Comparison of ENCODE assay signal across 28 mouse cellular contexts in genomic region chrX:138478488-138478887, GRCm38 (mm10).
DNase-seq lines count a peak whose midpoint lies in the region; ATAC-seq and TF ChIP-seq lines count a peak whose summit lies in the region.
"Had no signal": no experiment of that assay in that cellular context is flagged by ENCODE, and none has a peak within 500 bp of the region (broad histone marks: within the 10 kb centered on the region; RNA-seq: fewer than 3 reads in every experiment).

No protein-coding gene starts in this region.

- 0 out of 2 replicates have a peak, but pooled peaks cover 4% of the 10 kb centered on the region for H3K27me3 ChIP-seq in embryonic facial prominence, embryonic 14.5 days (replicated peaks; ENCODE audit: control insufficient read depth, insufficient read depth, low read length)
- peaks cover 13% of the 10 kb centered on the region for H3K27me3 ChIP-seq in embryonic facial prominence, embryonic 10.5 days (replicated peaks; ENCODE audit: low read depth, poor library complexity, severe bottlenecking)
- H3K27me3 ChIP-seq in limb, embryonic 14.5 days (ENCODE audit: control insufficient read depth, insufficient read depth, low read length), result no peaks in the 10 kb centered on the region
- H3K27me3 ChIP-seq in limb, embryonic 10.5 days (ENCODE audit: low read depth, poor library complexity, severe bottlenecking), result peaks cover 16% of the 10 kb centered on the region
- H3K27me3 ChIP-seq: CH12.LX; embryonic facial prominence, embryonic 12.5 days; embryonic facial prominence, embryonic 15.5 days; forebrain, embryonic 12.5 days had no signal

- no peak overlapping the region for H3K27ac ChIP-seq in embryonic facial prominence, embryonic 14.5 days (replicated peaks; ENCODE audit: low read depth, low read length)
- no peak overlapping the region for H3K27ac ChIP-seq in embryonic facial prominence, embryonic 10.5 days (replicated peaks)
- H3K27ac ChIP-seq in limb, embryonic 14.5 days (replicated peaks; ENCODE audit: low read depth, low read length), result no peak overlapping the region
- no peak overlapping the region for H3K27ac ChIP-seq in limb, embryonic 10.5 days
- H3K27ac ChIP-seq: embryonic facial prominence, embryonic 12.5 days; embryonic facial prominence, embryonic 15.5 days; forebrain, embryonic 10.5 days; forebrain, embryonic 12.5 days had no signal

- H3K9ac ChIP-seq in embryonic facial prominence, embryonic 14.5 days (ENCODE audit: low read depth, low read length), result no peak overlapping the region
- no peak overlapping the region for H3K9ac ChIP-seq in limb, embryonic 14.5 days (ENCODE audit: low read depth, low read length, severe bottlenecking)
- H3K9ac ChIP-seq: embryonic facial prominence, embryonic 12.5 days; embryonic facial prominence, embryonic 15.5 days; forebrain, embryonic 12.5 days had no signal

- peak; percentile 51 for DNase-seq in embryonic facial prominence, embryonic 14.5 days (ENCODE audit: low spot score)
- no peak for DNase-seq in embryonic facial prominence, embryonic 10.5 days (ENCODE audit: low spot score)
- peak; percentile 37 for DNase-seq in limb, embryonic 14.5 days (ENCODE audit: low spot score)
- no peak for DNase-seq in limb, embryonic 10.5 days (ENCODE audit: low spot score)
- DNase-seq in gastrocnemius, postnatal 14 days, result no peak
- DNase-seq: adrenal gland, adult 8-10 months; adrenal gland, postnatal 14 days; adrenal gland, postnatal 36 days; B cell, adult 2 months; cerebellum, adult 11 months; cerebellum, adult 18-20 months; cerebellum, adult 8-10 months; cerebellum, adult 9-11 months; cerebellum, postnatal 14 days; cerebellum, postnatal 36 days; embryo, embryonic 11 days had no signal

- WGBS in embryonic facial prominence, embryonic 14.5 days, result 66% methylated on average over 3 of the region's 3 CpGs
- 85% methylated on average over 3 of the region's 3 CpGs for WGBS in embryonic facial prominence, embryonic 10.5 days
- WGBS in limb, embryonic 14.5 days, result 73% methylated on average over 3 of the region's 3 CpGs
- 84% methylated on average over 3 of the region's 3 CpGs for WGBS in limb, embryonic 10.5 days

- no peaks in the 10 kb centered on the region for H3K4me1 ChIP-seq in embryonic facial prominence, embryonic 14.5 days (ENCODE audit: control insufficient read depth, insufficient read depth, low read length)
- no peaks in the 10 kb centered on the region for H3K4me1 ChIP-seq in embryonic facial prominence, embryonic 10.5 days
- no peaks in the 10 kb centered on the region for H3K4me1 ChIP-seq in limb, embryonic 14.5 days (ENCODE audit: control insufficient read depth, insufficient read depth, low read length)
- H3K4me1 ChIP-seq in limb, embryonic 10.5 days, result no peaks in the 10 kb centered on the region
- H3K4me1 ChIP-seq: embryonic facial prominence, embryonic 12.5 days; embryonic facial prominence, embryonic 15.5 days; forebrain, embryonic 10.5 days; forebrain, embryonic 12.5 days had no signal

- no peak overlapping the region for H3K4me3 ChIP-seq in embryonic facial prominence, embryonic 14.5 days (ENCODE audit: low read depth, low read length)
- no peak overlapping the region for H3K4me3 ChIP-seq in embryonic facial prominence, embryonic 10.5 days
- no peak overlapping the region for H3K4me3 ChIP-seq in limb, embryonic 14.5 days (replicated peaks; ENCODE audit: low read length)
- no peak overlapping the region for H3K4me3 ChIP-seq in limb, embryonic 10.5 days
- H3K4me3 ChIP-seq: embryonic facial prominence, embryonic 12.5 days; embryonic facial prominence, embryonic 15.5 days; erythroblast, embryonic 14.5 days; forebrain, embryonic 10.5 days; forebrain, embryonic 12.5 days had no signal

- TF ChIP-seq POLR2A in limb, embryonic 14.5 days (IDR thresholded peaks at IDR 0.05; ENCODE audit: borderline replicate concordance, extremely low read depth, insufficient read depth, insufficient read length), result no peak

- no peak overlapping the region for H3K4me2 ChIP-seq in embryonic facial prominence, embryonic 14.5 days (ENCODE audit: low read depth, low read length)
- no peak overlapping the region for H3K4me2 ChIP-seq in limb, embryonic 14.5 days (replicated peaks; ENCODE audit: low read depth, low read length, severe bottlenecking)
- H3K4me2 ChIP-seq: embryonic facial prominence, embryonic 12.5 days; embryonic facial prominence, embryonic 15.5 days; forebrain, embryonic 12.5 days had no signal

- no peaks in the 10 kb centered on the region for H3K36me3 ChIP-seq in embryonic facial prominence, embryonic 14.5 days (ENCODE audit: control insufficient read depth, insufficient read depth, low read length)
- no peaks in the 10 kb centered on the region for H3K36me3 ChIP-seq in embryonic facial prominence, embryonic 10.5 days (replicated peaks)
- H3K36me3 ChIP-seq in limb, embryonic 14.5 days (ENCODE audit: control insufficient read depth, insufficient read depth, low read length), result no peaks in the 10 kb centered on the region
- no peaks in the 10 kb centered on the region for H3K36me3 ChIP-seq in limb, embryonic 10.5 days
- H3K36me3 ChIP-seq: embryonic facial prominence, embryonic 12.5 days; embryonic facial prominence, embryonic 15.5 days; forebrain, embryonic 10.5 days; forebrain, embryonic 12.5 days; G1E had no signal

- intact Hi-C loops in gastrocnemius, postnatal 14 days (cut with DNase I; ENCODE audit: low total_unique reads), result no loop called here

- no peak for ATAC-seq in embryonic facial prominence, embryonic 14.5 days (ENCODE audit: low read depth)
- no peak for ATAC-seq in limb, embryonic 14.5 days (ENCODE audit: low FRiP score, low read depth)
- ATAC-seq: activated CD4-positive, CD25-positive, alpha-beta regulatory T cell, adult 4 months; CD4-positive, CD25-positive, alpha-beta regulatory T cell, adult 4 months; forebrain, embryonic 14.5 days; forebrain, embryonic 16.5 days; Patski had no signal

- H3K9me3 ChIP-seq in embryonic facial prominence, embryonic 14.5 days (ENCODE audit: control insufficient read depth, low read length), result no peaks in the 10 kb centered on the region
- H3K9me3 ChIP-seq in embryonic facial prominence, embryonic 10.5 days, result no peaks in the 10 kb centered on the region
- no peaks in the 10 kb centered on the region for H3K9me3 ChIP-seq in limb, embryonic 14.5 days (ENCODE audit: control insufficient read depth, low read length)
- H3K9me3 ChIP-seq in limb, embryonic 10.5 days (replicated peaks), result no peaks in the 10 kb centered on the region
- H3K9me3 ChIP-seq: embryonic facial prominence, embryonic 12.5 days; embryonic facial prominence, embryonic 15.5 days; forebrain, embryonic 10.5 days; forebrain, embryonic 12.5 days; G1E had no signal

Comparison
In these comparisons a context has a peak if more than half of its experiments do, and no peak if none do; other contexts are left out.
1. DNase-seq: peak in embryonic facial prominence, embryonic 14.5 days (single experiment) and limb, embryonic 14.5 days (single experiment); none in embryonic facial prominence, embryonic 10.5 days (single experiment), limb, embryonic 10.5 days (single experiment) and gastrocnemius, postnatal 14 days (single experiment).